Mouse (Mus musculus) kidney, adult 2 months (tissue): Measurements from ENCODE around the gene Rapgef2.

Source experiments
- CTCF ChIP-seq: fragments of 200-500 bp; conservative IDR thresholded peaks from 2 replicates; pipeline ENCODE4 v1.5.1; 2011; ENCODE audit warnings: low read depth, mild to moderate bottlenecking, control low read depth, low read length, moderate library complexity, mixed read lengths; ENCODE audit not compliant: insufficient read depth, insufficient read length
- POLR2A ChIP-seq: fragments of 200-500 bp; IDR thresholded peaks from one replicate; pipeline ENCODE4 v1.6.1; 2011; ENCODE audit warnings: low read depth, low read length, control low read depth

DNA sequence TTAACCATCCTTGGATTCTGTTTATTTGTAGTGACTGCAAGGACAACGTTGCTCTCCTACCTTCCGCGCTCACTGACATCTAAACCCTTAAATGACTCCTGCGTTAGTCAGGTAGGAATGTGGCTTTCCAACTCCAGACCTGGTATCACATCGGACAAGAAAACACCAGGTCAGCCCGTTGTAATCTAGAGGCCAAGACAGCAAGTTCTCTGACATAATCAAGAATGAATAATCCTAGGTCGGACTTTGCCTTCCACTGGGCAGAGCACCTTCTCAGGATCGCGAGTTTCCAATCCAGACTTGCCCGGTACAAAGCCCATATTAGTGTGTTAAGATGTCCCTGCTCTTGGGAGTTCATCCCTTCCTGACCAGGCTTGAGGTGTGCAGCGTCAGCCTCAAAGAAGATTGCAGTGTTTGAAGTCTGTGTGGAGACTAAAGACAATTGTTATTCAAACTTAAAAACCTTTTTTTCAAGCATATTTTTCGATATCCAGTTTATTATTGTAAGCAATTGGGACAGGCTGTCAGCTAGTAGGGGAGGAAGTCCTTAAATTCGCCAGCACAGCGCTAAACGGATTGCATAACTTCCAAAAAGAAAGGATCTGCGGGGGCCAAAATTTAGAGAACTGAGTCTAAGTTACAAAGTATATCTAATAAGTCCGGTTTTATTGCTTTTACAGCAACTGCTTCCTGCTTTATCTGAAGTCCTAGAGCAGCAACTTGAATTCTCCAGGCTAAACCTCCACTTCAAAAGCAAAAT lies 1.6 kb upstream of the Rapgef2 start:
- TF ChIP-seq CTCF (no peak), POLR2A (no peak)
